Mouse (Mus musculus): ENCODE data around the gene Rln1.

The Rln1 gene

GRCm38 (mm10) chr19:29361468-29362130, 27.1 kb upstream of the Rln1 start:
- peak; percentile 93 to 95 for DNase-seq

DNA sequence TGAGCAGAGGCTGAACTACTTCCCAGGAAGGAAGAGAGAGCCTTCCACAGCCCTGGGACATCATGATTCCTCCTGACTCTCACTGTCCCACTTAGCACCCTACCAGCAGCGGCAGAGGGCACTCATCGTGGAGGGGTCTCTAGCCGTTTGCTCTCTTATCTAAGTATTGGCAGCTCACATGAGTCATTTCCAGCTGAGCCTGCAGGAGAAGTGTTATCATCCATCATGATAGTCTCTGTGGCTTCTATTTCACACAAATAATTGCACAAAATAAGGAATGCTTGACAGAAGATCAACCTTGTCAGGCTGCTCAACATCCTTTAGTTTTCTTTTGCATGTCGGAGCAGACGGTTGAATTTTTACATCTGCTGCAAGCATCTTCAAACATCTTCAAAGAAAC, 25.8 kb upstream of the Rln1 start:
- DNase-seq: no peak

GRCm38 (mm10) chr19:29356281-29356680, 21.8 kb upstream of the Rln1 start:
- no peak for DNase-seq

GRCm38 (mm10) chr19:29354895-29355877, 20.7 kb upstream of the Rln1 start:
- DNase-seq: peak; percentile 95 to 98

- no peak for DNase-seq
Measured at GRCm38 (mm10) chr19:29350991-29351390, 16.5 kb upstream of the Rln1 start.

GRCm38 (mm10) chr19:29345636-29346035, 11.2 kb upstream of the Rln1 start:
- DNase-seq: no peak

GRCm38 (mm10) chr19:29344868-29345267, 10.4 kb upstream of the Rln1 start:
- DNase-seq: no peak

GRCm38 (mm10) chr19:29342281-29342680, 7.8 kb upstream of the Rln1 start:
- no peak for DNase-seq

- no peak for DNase-seq
Measured at GRCm38 (mm10) chr19:29341029-29341428, 6.6 kb upstream of the Rln1 start.

- DNase-seq: no peak
Measured at GRCm38 (mm10) chr19:29336624-29337023, 2.2 kb upstream of the Rln1 start.

- DNase-seq: no peak
Measured at GRCm38 (mm10) chr19:29326822-29327552, 7.5 kb downstream of the Rln1 start.

- DNase-seq: no peak
Measured at GRCm38 (mm10) chr19:29326396-29326795, 8.1 kb downstream of the Rln1 start.

- no peak for DNase-seq
Measured at GRCm38 (mm10) chr19:29325852-29326180, 8.7 kb downstream of the Rln1 start.

- peak; percentile 73 to 82 for DNase-seq
Measured at GRCm38 (mm10) chr19:29325053-29325851, 9.2 kb downstream of the Rln1 start, which contains the start of gene Insl6. Gene Insl6, minus strand, starts transcription at chr19:29325356.

GRCm38 (mm10) chr19:29323416-29324049, 10.9 kb downstream of the Rln1 start:
- no peak for DNase-seq

- DNase-seq: no peak
Measured at GRCm38 (mm10) chr19:29312661-29313060, 21.8 kb downstream of the Rln1 start.

DNA sequence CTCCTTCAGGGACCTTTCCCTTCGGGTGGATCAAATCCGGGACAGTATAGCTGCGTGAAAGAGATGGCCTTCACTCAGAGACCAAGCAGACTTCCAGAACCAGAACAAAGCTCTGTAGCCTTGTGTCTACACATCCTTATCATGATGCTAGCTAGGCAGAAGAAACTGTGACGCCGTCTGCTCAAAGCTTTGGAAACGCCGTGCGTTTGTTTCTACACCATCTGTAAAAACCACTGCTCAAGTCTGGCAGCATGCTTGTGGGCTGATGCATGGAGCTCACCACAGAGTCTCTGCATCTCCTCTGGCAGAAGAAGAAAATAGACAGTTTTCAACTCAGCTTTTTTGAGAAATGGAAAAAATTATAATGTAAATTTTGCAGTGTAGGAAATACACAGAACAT, 22.7 kb downstream of the Rln1 start:
- DNase-seq: no peak

DNA sequence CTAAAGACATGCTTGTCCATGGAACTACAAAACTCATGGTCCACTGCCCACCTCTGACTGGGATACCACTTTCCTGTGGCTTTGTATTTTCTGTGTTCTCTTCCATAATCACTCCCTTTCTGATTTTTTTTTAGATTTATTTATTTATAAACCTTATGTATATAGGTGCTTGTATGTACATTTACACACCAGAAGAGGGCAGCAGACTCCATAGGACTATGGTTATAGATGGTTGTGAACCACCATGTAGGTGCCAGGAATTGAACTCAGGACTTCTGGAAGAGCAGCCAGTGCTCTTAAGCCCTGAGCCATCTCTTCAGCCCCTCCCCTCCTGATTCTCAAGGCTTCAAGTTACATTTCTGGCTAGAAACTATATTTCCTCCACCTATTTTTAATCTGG, 25.6 kb downstream of the Rln1 start:
- DNase-seq: no peak

DNA sequence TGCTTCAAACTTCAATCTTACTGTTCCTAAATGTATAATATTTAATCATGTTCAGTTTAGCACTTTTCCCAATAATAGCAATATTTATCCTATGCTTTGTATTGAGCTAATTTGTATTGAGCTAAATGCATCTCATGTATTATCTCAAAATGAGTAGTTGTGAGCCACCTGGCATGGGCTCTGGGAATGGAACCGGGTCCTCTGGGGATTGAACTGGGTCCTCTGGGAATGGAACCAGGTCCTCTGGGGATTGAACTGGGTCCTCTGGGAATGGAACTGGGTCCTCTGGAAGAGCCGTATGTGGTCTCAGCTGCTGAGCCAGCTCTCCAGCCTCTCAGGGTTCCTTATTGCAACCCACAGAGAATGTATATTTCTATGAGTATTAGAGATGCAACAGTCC, 32.4 kb downstream of the Rln1 start:
- DNase-seq: no peak

DNA sequence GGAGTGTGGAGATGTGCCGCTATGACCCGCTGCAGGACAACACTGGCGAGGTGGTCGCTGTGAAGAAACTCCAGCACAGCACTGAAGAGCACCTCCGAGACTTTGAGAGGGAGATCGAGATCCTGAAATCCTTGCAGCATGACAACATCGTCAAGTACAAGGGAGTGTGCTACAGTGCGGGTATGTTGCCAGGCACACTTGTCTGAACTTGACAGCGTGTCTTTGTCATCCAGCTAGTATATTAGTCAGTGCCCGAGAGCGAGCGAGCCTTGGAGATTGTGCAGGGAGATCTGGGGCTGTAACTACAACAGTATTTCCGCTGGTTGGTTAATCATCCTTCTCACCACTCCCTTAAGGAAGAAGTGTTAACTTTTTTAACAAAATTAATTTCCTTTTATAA, 33.6 kb downstream of the Rln1 start:
- DNase-seq: no peak

DNA sequence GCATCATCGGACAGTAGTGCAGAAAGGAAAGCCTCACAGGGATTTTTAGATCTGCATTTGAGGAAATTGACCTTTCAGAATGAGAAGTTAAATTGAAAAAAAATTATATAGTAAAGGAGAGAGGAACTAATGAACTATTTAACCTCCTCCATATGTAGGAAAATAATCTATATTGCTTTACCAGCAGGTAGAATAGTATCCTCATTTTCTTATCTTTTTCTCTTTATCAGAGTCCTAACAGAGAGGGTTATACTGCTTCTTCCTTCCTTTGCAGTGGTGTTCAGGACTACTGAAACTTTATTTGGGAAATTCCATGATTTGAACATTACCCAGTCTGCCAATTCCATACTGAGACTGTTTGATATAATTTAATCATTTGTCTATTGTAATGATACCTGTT, 37.1 kb downstream of the Rln1 start:
- DNase-seq: no peak

- DNase-seq: no peak
Measured at GRCm38 (mm10) chr19:29296166-29296565, 38.3 kb downstream of the Rln1 start.
